Mouse (Mus musculus): ENCODE measurements at regions not wholly inside any gene's neighbourhood (a gene's known extent, or its start where the extent isn't known, plus 50 kb on each side); places are given as distances from the start of the nearest gene placed in this dataset.
A peak's percentile ranks its signal among the peaks of the same experiment; 100 is the strongest.

GRCm38 (mm10) chr16:25549542-25550110 is 133.9 kb upstream of the Trp63 start:
- Histone ChIP-seq H3K9ac (replicated peaks; ENCODE audit: low read depth, low read length) (no peak overlapping the region), H3K4me3 (ENCODE audit: low read depth, low read length) (no peak overlapping the region), H3K4me2 (ENCODE audit: low read depth, low read length) (no peak overlapping the region), H3K27me3 (ENCODE audit: control insufficient read depth, insufficient read depth, low read length) (no peaks in the 10 kb centered on the region), H3K9me3 (replicated peaks; ENCODE audit: control insufficient read depth, low read length) (no peaks in the 10 kb centered on the region), H3K27ac (ENCODE audit: low read depth) (no peak overlapping the region), H3K36me3 (replicated peaks; ENCODE audit: control insufficient read depth, insufficient read depth, low read length) (no peaks in the 10 kb centered on the region), H3K4me1 (ENCODE audit: control insufficient read depth, insufficient read depth) (no peaks in the 10 kb centered on the region)
- WGBS, result 71% methylated on average over 8 of the region's 8 CpGs
- DNase-seq (ENCODE audit: low spot score) (no peak), ATAC-seq (ENCODE audit: insufficient read depth, low read depth) (no peak)
- TF ChIP-seq CTCF (IDR thresholded peaks at IDR 0.05; ENCODE audit: low read depth) (no peak), EP300 (IDR thresholded peaks at IDR 0.05; ENCODE audit: low read depth) (no peak)

- H3K36me3 ChIP-seq (replicated peaks; ENCODE audit: control insufficient read depth, insufficient read depth, low read length), result no peaks in the 10 kb centered on the region
- no peaks in the 10 kb centered on the region for H3K9me3 ChIP-seq (replicated peaks; ENCODE audit: control insufficient read depth, low read length)
- H3K9ac ChIP-seq (replicated peaks; ENCODE audit: low read depth, low read length), result no peak overlapping the region
- ATAC-seq (ENCODE audit: insufficient read depth, low read depth) (no peak), DNase-seq (ENCODE audit: low spot score) (no peak)
- H3K4me2 ChIP-seq (ENCODE audit: low read depth, low read length), result no peak overlapping the region
- no peaks in the 10 kb centered on the region for H3K4me1 ChIP-seq (ENCODE audit: control insufficient read depth, insufficient read depth)
- 73% methylated on average over 3 of the region's 3 CpGs for WGBS
- H3K4me3 ChIP-seq (ENCODE audit: low read depth, low read length), result no peak overlapping the region
- no peaks in the 10 kb centered on the region for H3K27me3 ChIP-seq (ENCODE audit: control insufficient read depth, insufficient read depth, low read length)
- no peak for TF ChIP-seq EP300 (IDR thresholded peaks at IDR 0.05; ENCODE audit: low read depth)
- TF ChIP-seq CTCF (IDR thresholded peaks at IDR 0.05; ENCODE audit: low read depth), result no peak
- H3K27ac ChIP-seq (ENCODE audit: low read depth), result no peak overlapping the region
These were observed 126.4 kb upstream of the Trp63 start for GRCm38 (mm10) chr16:25557181-25557580.

DNA sequence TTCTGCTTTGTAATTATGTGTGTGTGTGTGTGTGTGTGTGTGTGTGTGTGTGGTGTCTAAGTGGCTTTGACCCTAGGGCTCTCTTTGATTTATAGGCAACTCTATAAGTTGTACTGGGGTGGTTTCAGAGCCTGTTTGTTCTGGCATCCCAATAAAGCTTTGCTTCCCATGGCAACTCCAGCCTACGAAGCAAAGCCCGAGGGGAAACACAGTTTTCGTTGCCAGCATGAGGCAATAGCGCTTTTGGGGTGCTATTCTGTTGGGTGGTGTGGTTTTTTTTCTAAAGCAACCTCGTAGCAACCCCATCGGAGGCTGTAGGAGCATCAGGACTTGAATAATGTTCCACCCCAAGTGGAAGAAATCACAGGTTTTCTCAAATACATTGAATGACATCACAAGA is 103.3 kb upstream of the Trp63 start:
- no peak for ATAC-seq (ENCODE audit: insufficient read depth, low read depth)
- 86% methylated on average over 6 of the region's 6 CpGs for whole genome bisulfite sequencing

GRCm38 (mm10) chr16:25584337-25585069 is 99.1 kb upstream of the Trp63 start:
- TF ChIP-seq CTCF (IDR thresholded peaks at IDR 0.05; ENCODE audit: low read depth) (no peak), EP300 (IDR thresholded peaks at IDR 0.05; ENCODE audit: low read depth) (no peak)
- ATAC-seq (ENCODE audit: insufficient read depth, low read depth) (no peak), DNase-seq (ENCODE audit: low spot score) (no peak)
- Histone ChIP-seq H3K4me1 (ENCODE audit: control insufficient read depth, insufficient read depth) (no peaks in the 10 kb centered on the region), H3K36me3 (replicated peaks; ENCODE audit: control insufficient read depth, insufficient read depth, low read length) (no peaks in the 10 kb centered on the region), H3K4me3 (ENCODE audit: low read depth, low read length) (no peak overlapping the region), H3K27ac (ENCODE audit: low read depth) (no peak overlapping the region), H3K9ac (replicated peaks; ENCODE audit: low read depth, low read length) (no peak overlapping the region), H3K27me3 (ENCODE audit: control insufficient read depth, insufficient read depth, low read length) (no peaks in the 10 kb centered on the region), H3K9me3 (replicated peaks; ENCODE audit: control insufficient read depth, low read length) (no peaks in the 10 kb centered on the region), H3K4me2 (ENCODE audit: low read depth, low read length) (peak overlapping the region; percentile 5; the same call in 1 of the 2 replicates)
- 62% methylated on average over 14 of the region's 14 CpGs for WGBS

More for the DNA sequence above, 103.3 kb upstream of the Trp63 start:
- Histone ChIP-seq H3K4me3 (ENCODE audit: low read depth, low read length) (no peak overlapping the region), H3K9ac (replicated peaks; ENCODE audit: low read depth, low read length) (no peak overlapping the region), H3K9me3 (replicated peaks; ENCODE audit: control insufficient read depth, low read length) (no peaks in the 10 kb centered on the region), H3K4me2 (ENCODE audit: low read depth, low read length) (no peak overlapping the region), H3K27ac (ENCODE audit: low read depth) (no peak overlapping the region), H3K36me3 (replicated peaks; ENCODE audit: control insufficient read depth, insufficient read depth, low read length) (no peaks in the 10 kb centered on the region), H3K27me3 (ENCODE audit: control insufficient read depth, insufficient read depth, low read length) (no peaks in the 10 kb centered on the region), H3K4me1 (ENCODE audit: control insufficient read depth, insufficient read depth) (no peaks in the 10 kb centered on the region)
- DNase-seq (ENCODE audit: low spot score), result no peak
- no peak for TF ChIP-seq CTCF (IDR thresholded peaks at IDR 0.05; ENCODE audit: low read depth)
- TF ChIP-seq EP300 (IDR thresholded peaks at IDR 0.05; ENCODE audit: low read depth), result no peak

DNA sequence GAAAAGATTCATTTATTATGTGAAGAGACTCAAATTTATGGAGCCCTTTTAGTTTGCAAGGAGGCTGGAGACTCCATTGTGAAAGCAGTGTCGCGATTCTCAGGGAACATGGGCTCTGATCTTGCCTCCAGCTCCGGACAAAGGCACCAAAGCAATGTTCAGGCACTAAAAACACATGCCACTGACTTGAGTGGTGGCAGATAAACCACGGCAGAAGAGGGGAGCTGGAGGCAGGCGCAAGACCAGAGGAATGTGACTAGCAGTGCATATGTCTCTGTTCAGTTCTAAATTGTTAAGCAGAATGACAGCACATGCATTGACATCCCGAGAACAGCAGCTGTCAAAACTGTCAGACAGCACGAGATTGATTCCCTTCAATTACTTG is 98.5 kb upstream of the Trp63 start:
- WGBS, result 24% methylated on average over 7 of the region's 7 CpGs
- no peaks in the 10 kb centered on the region for H3K9me3 ChIP-seq (replicated peaks; ENCODE audit: control insufficient read depth, low read length)
- H3K4me3 ChIP-seq (ENCODE audit: low read depth, low read length), result no peak overlapping the region
- no peaks in the 10 kb centered on the region for H3K4me1 ChIP-seq (ENCODE audit: control insufficient read depth, insufficient read depth)
- no peaks in the 10 kb centered on the region for H3K27me3 ChIP-seq (ENCODE audit: control insufficient read depth, insufficient read depth, low read length)
- TF ChIP-seq EP300 (IDR thresholded peaks at IDR 0.05; ENCODE audit: low read depth) (no peak), CTCF (IDR thresholded peaks at IDR 0.05; ENCODE audit: low read depth) (no peak)
- H3K9ac ChIP-seq (replicated peaks; ENCODE audit: low read depth, low read length), result no peak overlapping the region
- no peak overlapping the region for H3K27ac ChIP-seq (ENCODE audit: low read depth)
- DNase-seq (ENCODE audit: low spot score) (no peak), ATAC-seq (ENCODE audit: insufficient read depth, low read depth) (no peak)
- H3K4me2 ChIP-seq (ENCODE audit: low read depth, low read length), result peak overlapping the region; percentile 5; the same call in 1 of the 2 replicates
- no peaks in the 10 kb centered on the region for H3K36me3 ChIP-seq (replicated peaks; ENCODE audit: control insufficient read depth, insufficient read depth, low read length)
